Mouse (Mus musculus) granulocyte monocyte progenitor cell, adult 5-6 weeks (primary cell): ENCODE results near the gene Nradd. TPM values are rescaled to one million over a fixed set of nuclear protein-coding genes. Genes with fewer than 3 reads are reported as not detected.

Experiments used
- ATAC-seq: replicated peaks from 2 replicates; pipeline ENCODE4 v1.8.0; 2016; ENCODE audit warnings: mild to moderate bottlenecking, moderate TSS enrichment, inconsistent platforms; ENCODE audit not compliant: poor library complexity, severe bottlenecking
- total RNA-seq, 2 experiments: library from RNA; stranded (forward) in 1 of 2; stranded (reverse) in 1 of 2; fragments of 200-712, 200-1000 nt in 1 of 2; fragments of >200 nt in 1 of 2; fragmentation: Nextera tagmentation in 1 of 2; gene quantifications; 2 replicates each; pipeline ENCODE4 v1.2.3; 2014 to 2017

Gene Nradd
- total RNA-seq, 2 experiments from 2014 or later = 4.4 to 4.7 TPM

DNA sequence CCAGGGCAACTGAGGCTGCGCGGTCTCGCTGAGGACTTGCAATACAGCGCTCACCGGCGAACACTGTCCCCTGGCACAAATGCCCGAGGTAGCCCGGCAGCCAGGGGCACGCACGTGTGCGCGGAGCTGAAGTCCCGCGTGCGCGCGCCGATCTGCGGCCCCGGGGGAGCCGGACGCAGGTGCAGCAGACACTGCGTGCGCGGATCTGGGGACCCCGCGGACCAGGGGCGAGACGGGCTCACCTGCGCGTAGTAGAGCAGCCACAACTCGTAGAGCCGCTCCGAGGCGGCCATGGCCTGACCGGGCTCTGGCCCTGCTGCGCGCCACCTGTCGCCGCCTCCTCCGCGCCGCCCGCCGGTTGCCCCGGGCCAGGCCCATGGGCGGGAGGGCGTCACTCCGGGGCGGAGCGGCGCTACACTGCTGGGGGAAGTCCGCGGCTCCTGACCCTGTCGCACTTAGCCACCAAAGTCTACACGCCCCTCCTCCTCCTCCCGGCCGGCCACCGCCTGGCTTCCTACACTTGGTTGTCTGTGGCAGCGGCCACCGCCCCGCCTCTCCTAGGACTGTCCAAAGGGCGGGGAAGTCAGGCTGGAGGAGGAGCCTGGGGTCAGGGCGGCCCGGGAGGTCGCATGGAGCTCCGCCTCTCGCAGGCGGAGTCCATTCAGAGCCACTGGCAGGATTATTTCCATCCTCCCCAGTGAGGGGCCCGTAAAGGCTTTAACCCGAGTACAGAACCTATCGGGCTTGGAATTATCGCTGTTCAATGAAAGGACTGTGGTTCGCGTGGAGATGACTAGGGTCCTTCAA lies 29.6 kb upstream of the Nradd start, which contains the start of gene Nbeal2:
Nbeal2 (minus strand) TSS at position 507 of the 807 bp plus-strand sequence.
- ATAC-seq = peak; percentile 74

DNA sequence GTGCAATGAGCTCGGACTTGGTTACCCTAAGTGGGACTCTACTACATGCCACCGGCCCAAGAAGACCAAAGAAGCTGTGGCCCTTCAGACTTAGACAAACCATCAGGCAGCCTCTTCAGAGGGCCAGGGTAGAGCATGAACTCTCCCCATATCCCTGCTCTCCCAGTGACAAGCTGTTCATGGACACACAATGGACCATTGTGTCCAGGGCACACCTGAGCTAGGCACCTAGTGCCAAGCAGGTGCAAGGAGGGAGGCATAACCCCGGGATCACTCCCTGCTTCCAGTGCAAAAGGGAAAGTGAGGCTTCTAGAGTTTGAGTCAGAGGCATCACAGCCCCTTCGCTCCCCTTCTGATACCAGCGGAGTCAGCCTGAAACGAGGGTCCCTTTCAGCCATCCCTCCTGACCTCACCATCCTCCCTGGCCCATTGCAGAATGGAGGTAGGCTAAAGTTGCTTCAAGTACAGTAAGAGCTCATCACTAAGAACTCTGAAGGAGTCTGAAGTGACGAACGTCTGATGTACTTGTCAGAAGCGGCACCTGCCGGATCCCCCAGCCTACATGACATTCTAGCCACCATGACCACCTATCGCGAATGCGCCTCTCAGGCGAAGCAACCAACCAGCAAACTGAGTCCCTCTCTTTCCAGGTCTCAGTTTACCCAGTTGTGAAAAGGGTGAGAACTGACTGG lies 28.9 kb upstream of the Nradd start:
- ATAC-seq = no peak

DNA sequence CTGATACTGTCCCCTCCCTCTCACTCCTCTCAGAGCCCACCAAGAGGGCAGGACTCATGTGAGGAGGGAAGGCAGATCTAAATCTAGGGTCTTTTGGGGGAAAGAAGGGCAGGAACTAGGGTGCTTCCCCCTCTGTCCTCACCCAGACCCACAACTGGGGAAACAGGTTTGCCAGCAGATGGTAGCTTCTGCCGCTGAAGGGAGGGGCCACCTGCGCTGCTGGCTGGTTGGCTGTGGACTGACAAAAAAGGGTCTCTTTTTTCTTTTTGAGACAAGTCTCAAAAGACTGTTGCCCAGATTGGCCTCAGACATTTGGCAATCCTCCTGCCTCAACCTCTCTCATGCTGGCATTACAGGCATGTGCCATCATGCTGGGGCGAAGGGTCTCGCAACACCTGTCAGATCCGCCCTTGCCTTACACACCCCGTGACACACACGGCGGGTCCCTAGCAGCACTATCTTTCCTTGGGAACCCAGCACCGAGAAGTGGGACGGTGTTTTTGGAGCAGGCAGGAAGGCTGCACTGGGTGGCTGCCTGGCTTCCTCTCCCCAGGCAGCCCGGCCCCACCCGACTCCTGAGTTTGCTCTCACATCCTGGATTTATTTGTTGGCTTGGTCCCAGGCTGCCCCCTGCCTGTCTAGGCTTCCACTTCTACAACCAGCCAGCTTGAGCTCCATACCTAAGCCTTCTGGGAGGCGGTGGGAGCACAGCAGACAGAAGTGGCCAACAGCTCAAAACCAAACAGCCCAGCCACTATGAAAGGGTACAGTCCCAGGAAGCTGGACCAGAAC lies 27.9 kb upstream of the Nradd start:
- peak; percentile 20 for ATAC-seq

DNA sequence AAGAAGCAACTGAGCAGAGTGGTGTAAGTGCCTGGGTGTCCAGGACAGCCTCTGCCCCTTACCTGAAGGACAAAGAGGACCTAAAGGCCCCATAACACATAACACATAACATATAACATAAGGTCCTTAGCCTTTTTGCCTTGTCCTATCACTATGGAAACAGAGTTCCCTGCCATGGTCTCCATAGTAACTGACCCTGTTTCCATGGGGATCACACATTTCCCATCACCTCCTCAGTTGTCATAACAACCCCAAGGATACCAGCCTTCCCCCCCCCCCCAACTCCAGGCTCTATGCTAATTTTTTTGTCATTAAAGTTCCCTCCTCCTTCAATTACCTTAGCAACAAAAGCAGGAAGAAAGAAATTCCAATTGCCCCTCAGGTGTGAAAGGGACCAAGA lies 25.5 kb upstream of the Nradd start:
- ATAC-seq = no peak

- peak; percentile 90 for ATAC-seq
Observed at GRCm38 (mm10) chr9:110645219-110645618, 21.0 kb upstream of the Nradd start.

GRCm38 (mm10) chr9:110644295-110644694 lies 20.0 kb upstream of the Nradd start:
- ATAC-seq = no peak

DNA sequence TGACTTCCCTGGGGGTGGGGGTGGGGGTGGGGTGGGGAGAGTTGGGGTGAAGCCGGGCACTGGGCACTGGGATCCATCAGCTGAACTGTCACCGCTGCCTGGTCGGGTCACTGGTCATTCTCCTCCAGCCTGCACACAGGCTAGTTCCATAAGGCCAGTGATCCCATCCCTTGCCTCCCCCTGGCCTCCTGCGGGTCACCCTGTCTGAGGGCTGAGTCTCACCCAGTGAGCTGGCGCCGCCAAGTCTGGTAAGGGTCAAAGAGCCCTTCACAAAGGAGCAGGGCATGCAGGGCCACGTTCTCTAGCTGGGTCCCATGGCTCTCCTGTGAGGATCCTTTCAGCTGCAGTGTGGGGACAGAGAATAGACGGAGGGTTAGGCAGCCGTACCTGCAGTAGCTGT lies 19.5 kb upstream of the Nradd start:
- no peak for ATAC-seq

DNA sequence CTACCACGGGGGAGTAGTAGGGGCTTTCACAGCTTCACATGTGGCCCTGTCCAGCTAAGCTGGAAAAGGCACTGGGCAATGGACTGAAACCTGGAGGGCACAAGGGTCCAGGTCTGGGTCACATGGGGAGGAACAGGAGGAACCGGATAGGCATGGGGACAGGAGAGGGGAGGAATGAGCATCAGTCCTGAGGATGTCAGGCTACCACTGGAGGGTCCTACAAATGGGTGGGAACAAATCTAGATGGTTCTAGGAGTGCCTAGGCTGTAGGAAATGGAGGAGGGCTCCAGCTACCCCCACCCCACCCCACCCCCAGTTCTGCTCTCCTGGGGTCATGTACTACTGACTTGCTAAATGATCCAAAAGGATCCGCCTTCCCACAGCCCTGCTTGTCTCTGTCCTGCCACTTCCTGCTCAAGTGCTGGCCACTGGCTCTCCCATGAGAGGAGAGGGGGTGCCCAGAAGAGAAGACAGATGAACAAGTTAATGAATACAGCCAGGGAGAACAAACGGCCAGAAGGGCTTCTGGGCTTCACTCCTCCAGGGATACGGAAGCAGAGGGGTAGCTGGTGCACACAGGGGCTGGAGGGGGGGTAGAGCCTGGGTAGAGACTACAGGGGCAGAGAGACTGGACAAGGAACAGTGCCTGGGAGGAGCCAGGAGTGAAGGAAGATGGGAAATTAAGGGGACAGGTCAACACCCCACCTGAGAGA lies 18.7 kb upstream of the Nradd start:
- ATAC-seq = no peak

DNA sequence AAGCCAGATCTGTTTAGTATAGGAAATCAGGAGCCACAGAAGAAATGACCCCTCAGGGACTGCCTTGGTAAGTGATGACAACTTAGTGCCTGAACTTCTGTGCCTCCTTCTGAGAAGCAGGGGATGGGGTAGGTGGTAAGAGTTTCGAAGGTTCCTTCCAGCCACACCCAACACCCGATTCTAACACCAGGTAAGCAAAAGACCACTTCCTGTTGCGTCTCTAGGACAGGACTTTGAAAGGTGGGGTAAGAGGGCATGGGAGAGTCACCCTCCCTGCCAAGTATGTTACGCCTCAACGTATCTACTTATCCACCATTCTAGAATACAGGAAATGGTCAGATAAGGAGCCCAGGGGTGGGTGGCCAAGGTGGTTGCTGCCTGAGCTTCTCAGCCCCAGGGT lies 16.8 kb upstream of the Nradd start:
- ATAC-seq = no peak

DNA sequence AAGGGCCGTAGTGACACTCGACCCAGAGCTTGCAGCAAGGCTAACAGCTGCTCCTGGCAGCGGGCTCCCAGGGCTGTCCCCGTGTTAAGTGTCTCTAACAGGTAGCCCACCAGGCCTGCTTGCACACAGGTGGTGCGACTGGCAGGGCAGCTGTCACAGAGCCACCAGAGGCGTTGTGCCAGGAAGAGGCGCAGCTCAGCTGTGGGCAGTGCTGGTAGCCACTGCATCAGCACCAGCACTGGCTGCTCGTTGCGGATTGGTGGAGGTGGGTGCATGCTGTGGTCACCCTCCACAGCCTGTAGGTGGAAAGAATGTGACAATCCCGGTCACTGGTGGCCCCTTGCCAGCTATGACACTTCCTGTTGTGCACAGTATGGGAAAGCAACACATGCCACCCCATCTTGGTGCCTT lies 14.4 kb upstream of the Nradd start:
- no peak; the same call in 1 of the 2 replicates for ATAC-seq

- ATAC-seq = peak; percentile 58
Observed at GRCm38 (mm10) chr9:110635225-110635624, 11.0 kb upstream of the Nradd start.

DNA sequence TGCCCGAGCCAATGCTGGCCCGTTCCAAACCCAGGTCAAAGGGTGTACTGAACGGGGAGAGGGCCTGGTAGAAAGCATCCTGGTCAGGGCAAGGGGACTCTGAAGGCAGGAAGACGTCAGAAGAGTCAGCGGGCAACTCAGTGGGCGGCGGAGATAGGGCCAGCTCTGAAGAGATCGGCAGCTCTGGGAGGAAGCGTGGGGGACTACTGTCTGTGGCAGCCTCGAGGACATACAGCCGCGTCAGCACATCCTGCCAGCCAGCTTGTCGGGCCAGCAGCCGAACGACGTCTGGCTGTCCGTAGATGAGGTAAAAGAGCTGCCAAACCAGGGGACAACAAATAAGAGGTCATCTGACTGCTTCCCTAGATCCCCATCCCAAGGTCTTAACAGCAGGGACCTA lies 9.6 kb upstream of the Nradd start:
- ATAC-seq = no peak

DNA sequence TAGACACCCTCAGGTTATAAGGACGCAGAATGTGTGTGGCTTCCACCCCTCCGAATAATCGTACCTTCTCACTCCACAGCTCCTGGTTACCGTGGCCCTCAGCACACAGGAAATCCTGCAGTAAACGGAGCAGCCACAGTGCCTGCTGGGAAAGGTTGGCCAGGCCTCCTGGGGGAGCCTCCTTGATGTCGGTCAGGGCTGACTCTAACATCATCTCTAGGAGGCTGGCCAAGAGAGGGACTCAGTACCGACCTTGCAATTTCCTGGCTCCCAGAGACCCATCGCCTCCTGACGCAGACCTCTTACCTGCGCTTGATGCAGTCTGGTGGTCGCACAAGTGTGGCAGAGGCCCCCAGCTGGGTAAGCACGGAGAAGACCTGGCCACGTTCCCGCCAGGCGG lies 8.4 kb upstream of the Nradd start:
- no peak for ATAC-seq

- ATAC-seq = no peak
Observed at GRCm38 (mm10) chr9:110631651-110632275, 7.5 kb upstream of the Nradd start.

- ATAC-seq = peak; percentile 56
Observed at GRCm38 (mm10) chr9:110631191-110631590, 6.9 kb upstream of the Nradd start.

- no peak for ATAC-seq
Observed at GRCm38 (mm10) chr9:110630171-110630570, 5.9 kb upstream of the Nradd start.

DNA sequence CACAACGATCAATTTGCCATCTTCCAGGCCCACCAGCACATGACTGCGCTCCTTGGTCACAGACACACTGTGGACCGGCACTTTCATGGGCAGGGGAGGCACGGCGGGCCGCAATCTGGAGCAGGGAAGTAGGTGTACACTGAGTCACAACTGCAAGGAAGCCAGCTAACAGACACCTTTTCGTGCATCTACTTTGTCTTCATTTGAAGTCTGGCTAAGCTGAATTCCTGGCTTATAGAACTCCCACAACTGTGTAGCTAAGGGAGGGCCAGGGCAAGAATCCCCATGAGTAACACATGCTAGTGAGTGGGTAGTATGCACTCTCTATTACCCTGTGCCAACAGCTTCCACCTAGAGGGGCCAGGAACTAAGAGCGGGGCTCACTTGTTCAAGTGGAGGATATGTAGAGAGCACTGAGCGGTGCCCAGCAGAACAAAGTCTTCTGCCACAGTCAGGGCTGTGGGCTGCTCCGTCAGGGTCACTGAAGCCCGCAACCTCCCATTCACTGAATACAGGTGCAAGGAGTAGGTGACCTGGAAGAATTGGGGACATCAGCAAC lies 1.2 kb upstream of the Nradd start:
- ATAC-seq = no peak

- no peak for ATAC-seq
Observed at GRCm38 (mm10) chr9:110623416-110624195, 646 bp downstream of the Nradd start.
